Mouse (Mus musculus) B cell, adult 62 days (primary cell): ENCODE data around the gene Casc3. TPM values are rescaled to one million over a fixed set of nuclear protein-coding genes. Genes with fewer than 3 reads are reported as not detected.

Experiments
- total RNA-seq: library from RNA; stranded (reverse); gene quantifications from 4 replicates; pipeline ENCODE4 v1.2.4, GENCODE M21; 2023

Gene Casc3
- 93.8 to 108 TPM (median 96.3 TPM) in 4 replicates for total RNA-seq

GRCm38 (mm10) chr11:98804605-98805004 is at the start of gene Casc3:
Gene Casc3 (plus strand): TSS chr11:98804905.

GRCm38 (mm10) chr11:98774582-98775347 is 29.9 kb upstream of the Casc3 start, which contains the start of gene Nr1d1:
Gene Nr1d1 (minus strand): TSS chr11:98775333.

GRCm38 (mm10) chr11:98795015-98795713 is 9.5 kb upstream of the Casc3 start, which contains the start of gene Msl1:
Gene Msl1 (plus strand): TSS chr11:98795516.

GRCm38 (mm10) chr11:98836651-98837141 is 32.0 kb downstream of the Casc3 start, which contains the start of gene Rapgefl1:
Gene Rapgefl1 (plus strand): TSS chr11:98836785.

GRCm38 (mm10) chr11:98863028-98863750 is 58.5 kb downstream of the Casc3 start, which contains the start of gene Wipf2:
Gene Wipf2 (plus strand): TSS chr11:98863638.

Other genes with a start within 250 kb of the Casc3 start
- gene Ormdl3, start 217.5 kb upstream of the Casc3 start, total RNA-seq: 16.0 to 19.1 TPM (median 17.6 TPM) in 4 replicates
- gene Lrrc3c, start 206.6 kb upstream of the Casc3 start, total RNA-seq: not detected in 4 replicates
- gene Gm12355, start 179.2 kb upstream of the Casc3 start, total RNA-seq: 29.4 to 36.1 TPM (median 32.5 TPM) in 4 replicates
- 0.37 TPM in 1 of 4 replicates, not detected in the others for gene Gsdma3, start 178.5 kb upstream of the Casc3 start, total RNA-seq
- gene Gsdma2, start 158.1 kb upstream of the Casc3 start, total RNA-seq: not detected in 4 replicates
- not detected in 4 replicates for gene Gsdma, start 140.6 kb upstream of the Casc3 start, total RNA-seq
- gene Psmd3, start 122.4 kb upstream of the Casc3 start, total RNA-seq: 70.0 to 78.6 TPM (median 73.2 TPM) in 4 replicates
- not detected in 4 replicates for gene Csf3, start 103.6 kb upstream of the Casc3 start, total RNA-seq
- gene Med24, start 75.5 kb upstream of the Casc3 start, total RNA-seq: 86.9 to 95.7 TPM (median 92.9 TPM) in 4 replicates
- 8.0 to 11.4 TPM (median 10.3 TPM) in 4 replicates for gene Thra, start 64.3 kb upstream of the Casc3 start, total RNA-seq
- gene Nr1d1, start 29.6 kb upstream of the Casc3 start, total RNA-seq: 2.0 to 2.5 TPM (median 2.4 TPM) in 4 replicates
- gene Msl1, start 9.4 kb upstream of the Casc3 start, total RNA-seq: 124 to 138 TPM (median 127 TPM) in 4 replicates
- 1.4 to 3.0 TPM (median 2.3 TPM) in 4 replicates for gene Rapgefl1, start 31.9 kb downstream of the Casc3 start, total RNA-seq
- 42.7 to 50.1 TPM (median 45.7 TPM) in 4 replicates for gene Wipf2, start 58.7 kb downstream of the Casc3 start, total RNA-seq
- 1.1 to 2.4 TPM (median 1.3 TPM) in 4 replicates for gene Cdc6, start 102.9 kb downstream of the Casc3 start, total RNA-seq
- gene Rara, start 122.9 kb downstream of the Casc3 start, total RNA-seq: 114 to 123 TPM (median 116 TPM) in 4 replicates
- gene Gjd3, start 178.1 kb downstream of the Casc3 start, total RNA-seq: not detected in 4 replicates
- gene Top2a, start 219.3 kb downstream of the Casc3 start, total RNA-seq: 17.7 to 23.4 TPM (median 23.2 TPM) in 4 replicates
- 0.57 to 1.8 TPM (median 0.71 TPM) in 4 replicates for gene Igfbp4, start 236.3 kb downstream of the Casc3 start, total RNA-seq